Mouse (Mus musculus): ENCODE measurements around the gene Nr1h3.

Gene Nr1h3

GRCm38 (mm10) chr2:91202222-91202971 lies at the start of gene Nr1h3, which contains the start of gene Acp2:
Nr1h3 (minus strand) TSS chr2:91202834.
Acp2 (plus strand) TSS chr2:91202885.
- DNase-seq, result peak; percentile 94 to 96

GRCm38 (mm10) chr2:91252001-91252400 lies 49.4 kb upstream of the Nr1h3 start:
- DNase-seq, result no peak

GRCm38 (mm10) chr2:91248366-91248765 lies 45.7 kb upstream of the Nr1h3 start:
- DNase-seq, result no peak

- DNase-seq, result no peak
Measured at GRCm38 (mm10) chr2:91244557-91245228, 42.1 kb upstream of the Nr1h3 start.

- DNase-seq, result peak; percentile 31 to 36
Measured at GRCm38 (mm10) chr2:91243416-91243815, 40.8 kb upstream of the Nr1h3 start.

GRCm38 (mm10) chr2:91242547-91242946 lies 39.9 kb upstream of the Nr1h3 start:
- no peak for DNase-seq

- DNase-seq, result peak in 1 of 2 experiments; percentile 21
Measured at GRCm38 (mm10) chr2:91237511-91238080, 35.0 kb upstream of the Nr1h3 start.

- DNase-seq, result peak; percentile 99
Measured at GRCm38 (mm10) chr2:91236601-91237510, 34.2 kb upstream of the Nr1h3 start, which contains the start of gene Ddb2. Ddb2 (minus strand) TSS chr2:91236982.

- no peak for DNase-seq
Measured at GRCm38 (mm10) chr2:91229735-91230134, 27.1 kb upstream of the Nr1h3 start.

- peak; percentile 29 to 32 for DNase-seq
Measured at GRCm38 (mm10) chr2:91223614-91224013, 21.0 kb upstream of the Nr1h3 start.

GRCm38 (mm10) chr2:91220501-91220900 lies 17.9 kb upstream of the Nr1h3 start:
- DNase-seq, result no peak

GRCm38 (mm10) chr2:91217032-91217431 lies 14.4 kb upstream of the Nr1h3 start:
- DNase-seq, result peak; percentile 74 to 81

- no peak for DNase-seq
Measured at GRCm38 (mm10) chr2:91213311-91213710, 10.7 kb upstream of the Nr1h3 start.

GRCm38 (mm10) chr2:91206254-91206775 lies 3.7 kb upstream of the Nr1h3 start:
- no peak for DNase-seq

GRCm38 (mm10) chr2:91202972-91203656 lies 480 bp upstream of the Nr1h3 start:
- peak in 1 of 2 experiments; percentile 10 for DNase-seq

- no peak for DNase-seq
Measured at GRCm38 (mm10) chr2:91198888-91199287, 3.7 kb downstream of the Nr1h3 start.

- DNase-seq, result no peak
Measured at GRCm38 (mm10) chr2:91196577-91197001, 6.0 kb downstream of the Nr1h3 start.

- DNase-seq, result peak; percentile 66 to 69
Measured at GRCm38 (mm10) chr2:91194624-91195332, 7.9 kb downstream of the Nr1h3 start.

- DNase-seq, result no peak
Measured at GRCm38 (mm10) chr2:91190501-91190900, 12.1 kb downstream of the Nr1h3 start.

GRCm38 (mm10) chr2:91187431-91187830 lies 15.2 kb downstream of the Nr1h3 start:
- no peak for DNase-seq

GRCm38 (mm10) chr2:91186208-91186607 lies 16.4 kb downstream of the Nr1h3 start:
- DNase-seq, result no peak

Data from cerebellum, postnatal 10 days (tissue).